Mouse (Mus musculus): ENCODE measurements around the gene Gm9887. TPM values are rescaled to one million over a fixed set of nuclear protein-coding genes. Genes with fewer than 3 reads are reported as not detected.
A peak's percentile ranks its signal among the peaks of the same experiment; 100 is the strongest.

Gm9887 gene
- polyA plus RNA-seq (2015; fragmentation: Nextera tagmentation; extraction: Ambion mirVana): 2.8 and 4.0 TPM in 2 replicates

GRCm38 (mm10) chr12:69371854-69372671 lies at the start of gene Gm9887, which contains the start of gene Arf6:
TSS of gene Gm9887 (minus strand) at chr12:69372458.
TSS of gene Arf6 (plus strand) at chr12:69372150.
- Histone ChIP-seq H3K9ac (peak within 1 kb of the TSS; percentile 99), H3K4me1 (peaks cover 10% of the 10 kb centered on the region), H3K27ac (replicated peaks) (peak within 1 kb of the TSS; percentile 100), H3K4me2 (replicated peaks) (peak within 1 kb of the TSS; percentile 79), H3K27me3 (no peaks in the 10 kb centered on the region), H3K9me3 (replicated peaks) (no peaks in the 10 kb centered on the region), H3K4me3 (replicated peaks) (peak within 1 kb of the TSS; percentile 99), H3K36me3 (0 out of 2 replicates have a peak, but pooled peaks cover 4% of the 10 kb centered on the region)
- under 1% methylated on average over 101 of the region's 121 CpGs for WGBS
- peak; percentile 94 for ATAC-seq (ENCODE audit: insufficient number of reproducible peaks, low FRiP score, low TSS enrichment, low read depth)

GRCm38 (mm10) chr12:69420716-69421115 lies 48.5 kb upstream of the Gm9887 start:
- no peak for ATAC-seq (ENCODE audit: insufficient number of reproducible peaks, low FRiP score, low TSS enrichment, low read depth)
- Histone ChIP-seq H3K27ac (replicated peaks) (no peak overlapping the region), H3K4me2 (replicated peaks) (no peak overlapping the region), H3K4me1 (peaks cover 21% of the 10 kb centered on the region; the same call in 1 of the 2 replicates), H3K9me3 (replicated peaks) (no peaks in the 10 kb centered on the region), H3K27me3 (no peaks in the 10 kb centered on the region), H3K9ac (no peak overlapping the region), H3K4me3 (replicated peaks) (no peak overlapping the region), H3K36me3 (no peaks in the 10 kb centered on the region)
- 48% methylated on average over 3 of the region's 3 CpGs for WGBS

- 55% methylated on average over 4 of the region's 4 CpGs for WGBS
- no peaks in the 10 kb centered on the region for H3K9me3 ChIP-seq (replicated peaks)
Observed at GRCm38 (mm10) chr12:69419606-69420005, 47.3 kb upstream of the Gm9887 start.

GRCm38 (mm10) chr12:69419017-69419605 lies 46.9 kb upstream of the Gm9887 start:
- Histone ChIP-seq H3K27ac (replicated peaks) (0 out of 2 replicates have a peak overlapping the region, but pooled peaks have one; percentile 30), H3K9ac (no peak overlapping the region), H3K4me1 (peaks cover 19% of the 10 kb centered on the region; the same call in 1 of the 2 replicates), H3K4me2 (replicated peaks) (no peak overlapping the region), H3K9me3 (replicated peaks) (no peaks in the 10 kb centered on the region), H3K36me3 (no peaks in the 10 kb centered on the region), H3K27me3 (no peaks in the 10 kb centered on the region), H3K4me3 (replicated peaks) (no peak overlapping the region)
- 50% methylated on average over 14 of the region's 14 CpGs for WGBS
- ATAC-seq (ENCODE audit: insufficient number of reproducible peaks, low FRiP score, low TSS enrichment, low read depth): peak; percentile 49; the same call in 1 of the 2 replicates

More at GRCm38 (mm10) chr12:69419606-69420005, 47.3 kb upstream of the Gm9887 start:
- Histone ChIP-seq H3K36me3 (no peaks in the 10 kb centered on the region), H3K4me3 (replicated peaks) (no peak overlapping the region), H3K27ac (replicated peaks) (no peak overlapping the region), H3K4me1 (peaks cover 19% of the 10 kb centered on the region; the same call in 1 of the 2 replicates), H3K9ac (no peak overlapping the region), H3K27me3 (no peaks in the 10 kb centered on the region), H3K4me2 (replicated peaks) (no peak overlapping the region)
- no peak for ATAC-seq (ENCODE audit: insufficient number of reproducible peaks, low FRiP score, low TSS enrichment, low read depth)

- H3K9ac ChIP-seq: no peak overlapping the region
- WGBS: 77% methylated on average over 13 of the region's 13 CpGs
- no peaks in the 10 kb centered on the region for H3K27me3 ChIP-seq
- no peak overlapping the region for H3K4me2 ChIP-seq (replicated peaks)
- H3K36me3 ChIP-seq: no peaks in the 10 kb centered on the region
- H3K27ac ChIP-seq (replicated peaks): 0 out of 2 replicates have a peak overlapping the region, but pooled peaks have one; percentile 30
- H3K4me1 ChIP-seq: peaks cover 19% of the 10 kb centered on the region; the same call in 1 of the 2 replicates
- no peaks in the 10 kb centered on the region for H3K9me3 ChIP-seq (replicated peaks)
- ATAC-seq (ENCODE audit: insufficient number of reproducible peaks, low FRiP score, low TSS enrichment, low read depth): no peak
- H3K4me3 ChIP-seq (replicated peaks): no peak overlapping the region
Observed at GRCm38 (mm10) chr12:69418606-69419005, 46.3 kb upstream of the Gm9887 start.

- WGBS: 51% methylated on average over 9 of the region's 9 CpGs
- Histone ChIP-seq H3K4me2 (replicated peaks) (no peak overlapping the region), H3K9ac (no peak overlapping the region), H3K27ac (replicated peaks) (no peak overlapping the region), H3K4me3 (replicated peaks) (no peak overlapping the region), H3K36me3 (no peaks in the 10 kb centered on the region), H3K27me3 (no peaks in the 10 kb centered on the region), H3K9me3 (replicated peaks) (no peaks in the 10 kb centered on the region), H3K4me1 (peaks cover 13% of the 10 kb centered on the region; the same call in 1 of the 2 replicates)
- no peak for ATAC-seq (ENCODE audit: insufficient number of reproducible peaks, low FRiP score, low TSS enrichment, low read depth)
Observed at GRCm38 (mm10) chr12:69417701-69418291, 45.5 kb upstream of the Gm9887 start.

GRCm38 (mm10) chr12:69416793-69417192 lies 44.5 kb upstream of the Gm9887 start:
- Histone ChIP-seq H3K36me3 (no peaks in the 10 kb centered on the region), H3K4me1 (peaks cover 13% of the 10 kb centered on the region; the same call in 1 of the 2 replicates), H3K9ac (no peak overlapping the region), H3K27me3 (no peaks in the 10 kb centered on the region), H3K4me3 (replicated peaks) (no peak overlapping the region), H3K9me3 (replicated peaks) (no peaks in the 10 kb centered on the region), H3K27ac (replicated peaks) (no peak overlapping the region), H3K4me2 (replicated peaks) (no peak overlapping the region)
- no peak for ATAC-seq (ENCODE audit: insufficient number of reproducible peaks, low FRiP score, low TSS enrichment, low read depth)
- 70% methylated on average over 7 of the region's 7 CpGs for WGBS

GRCm38 (mm10) chr12:69414826-69415572 lies 42.7 kb upstream of the Gm9887 start:
- WGBS: 74% methylated on average over 4 of the region's 4 CpGs
- ATAC-seq (ENCODE audit: insufficient number of reproducible peaks, low FRiP score, low TSS enrichment, low read depth): no peak
- H3K27ac ChIP-seq (replicated peaks): no peak overlapping the region
- no peaks in the 10 kb centered on the region for H3K27me3 ChIP-seq
- H3K4me1 ChIP-seq: peaks cover 13% of the 10 kb centered on the region; the same call in 1 of the 2 replicates
- no peaks in the 10 kb centered on the region for H3K9me3 ChIP-seq (replicated peaks)
- no peak overlapping the region for H3K9ac ChIP-seq
- H3K4me2 ChIP-seq (replicated peaks): no peak overlapping the region
- no peak overlapping the region for H3K4me3 ChIP-seq (replicated peaks)
- H3K36me3 ChIP-seq: no peaks in the 10 kb centered on the region

- Histone ChIP-seq H3K4me3 (replicated peaks) (no peak overlapping the region), H3K36me3 (no peaks in the 10 kb centered on the region), H3K27me3 (no peaks in the 10 kb centered on the region), H3K4me2 (replicated peaks) (no peak overlapping the region), H3K9ac (no peak overlapping the region), H3K27ac (replicated peaks) (no peak overlapping the region), H3K9me3 (replicated peaks) (no peaks in the 10 kb centered on the region), H3K4me1 (peaks cover 3% of the 10 kb centered on the region; the same call in 1 of the 2 replicates)
- ATAC-seq (ENCODE audit: insufficient number of reproducible peaks, low FRiP score, low TSS enrichment, low read depth): no peak
- WGBS: 58% methylated on average over 3 of the region's 3 CpGs
Observed at GRCm38 (mm10) chr12:69413303-69413702, 41.0 kb upstream of the Gm9887 start.

- no peak for ATAC-seq (ENCODE audit: insufficient number of reproducible peaks, low FRiP score, low TSS enrichment, low read depth)
- H3K9me3 ChIP-seq (replicated peaks): no peaks in the 10 kb centered on the region
- no peak overlapping the region for H3K4me2 ChIP-seq (replicated peaks)
- no peaks in the 10 kb centered on the region for H3K36me3 ChIP-seq
- H3K4me1 ChIP-seq: no peaks in the 10 kb centered on the region
- no peak overlapping the region for H3K4me3 ChIP-seq (replicated peaks)
- H3K27me3 ChIP-seq: no peaks in the 10 kb centered on the region
- H3K27ac ChIP-seq (replicated peaks): no peak overlapping the region
- WGBS: 56% methylated on average over 4 of the region's 4 CpGs
- no peak overlapping the region for H3K9ac ChIP-seq
Observed at GRCm38 (mm10) chr12:69411936-69412335, 39.7 kb upstream of the Gm9887 start.

All from embryonic facial prominence, embryonic 15.5 days (tissue).